Mouse (Mus musculus) forebrain, embryonic 16.5 days (tissue): ENCODE results near the gene Sema4a. TPM values are rescaled to one million over a fixed set of nuclear protein-coding genes. Genes with fewer than 3 reads are reported as not detected.

Experiments used
- ATAC-seq: fragments of 200-750 bp; cut with Nextera tagmentation; 2 replicates; pipeline ENCODE4 v1.8.0; 2017; ENCODE audit warnings: mild to moderate bottlenecking, moderate library complexity
- H3K27ac ChIP-seq: fragments of 300-500 bp; sonication (generic); 2 replicates; pipeline ENCODE4 v1.5.1; 2014; ENCODE audit warnings: low read length, control low read depth
- H3K27me3 ChIP-seq: fragments of 300-500 bp; sonication (generic); replicated peaks from 2 replicates; pipeline ENCODE4 v1.6.1; 2014; ENCODE audit warnings: low read length; ENCODE audit not compliant: control insufficient read depth, insufficient read depth
- H3K36me3 ChIP-seq: fragments of 300-500 bp; sonication (generic); 2 replicates; pipeline ENCODE4 v1.6.1; 2014; ENCODE audit not compliant: control insufficient read depth, insufficient read depth
- H3K4me1 ChIP-seq: fragments of 300-500 bp; sonication (generic); replicated peaks from 2 replicates; pipeline ENCODE4 v1.6.1; 2014; ENCODE audit warnings: low read length; ENCODE audit not compliant: control insufficient read depth, insufficient read depth
- H3K4me2 ChIP-seq: fragments of 300-500 bp; sonication (generic); 2 replicates; pipeline ENCODE4 v1.6.1; 2014; ENCODE audit warnings: mild to moderate bottlenecking, low read length, control low read depth
- H3K4me3 ChIP-seq: fragments of 300-500 bp; sonication (generic); replicated peaks from 2 replicates; pipeline ENCODE4 v1.5.1; 2014; ENCODE audit warnings: mild to moderate bottlenecking, low read length, control low read depth
- H3K9ac ChIP-seq: fragments of 300-500 bp; sonication (generic); replicated peaks from 2 replicates; pipeline ENCODE4 v1.6.1; 2014; ENCODE audit warnings: low read depth, low read length, control low read depth
- H3K9me3 ChIP-seq: fragments of 300-500 bp; sonication (generic); 2 replicates; pipeline ENCODE4 v1.6.1; 2016; ENCODE audit warnings: low read length; ENCODE audit not compliant: control insufficient read depth
- WGBS: fragments of 180-500 bp; shearing (Covaris S2); extraction: QIAGEN DNeasy Blood & Tissue Kit; methylation state at CpG from one replicate; pipeline ENCODE4 v1.1.7; 2014; 5-methylcytosine and 5-hydroxymethylcytosine counted together
- polyA plus RNA-seq: library from polyadenylated mRNA; unstranded; fragments of >200 nt; fragmentation: Nextera tagmentation; extraction: Ambion mirVana; gene quantifications from 2 replicates; pipeline ENCODE4 v1.2.1, GENCODE M21; 2015

Sema4a gene
- polyA plus RNA-seq, 1 experiment from 2014 or later = 25.8 TPM

DNA sequence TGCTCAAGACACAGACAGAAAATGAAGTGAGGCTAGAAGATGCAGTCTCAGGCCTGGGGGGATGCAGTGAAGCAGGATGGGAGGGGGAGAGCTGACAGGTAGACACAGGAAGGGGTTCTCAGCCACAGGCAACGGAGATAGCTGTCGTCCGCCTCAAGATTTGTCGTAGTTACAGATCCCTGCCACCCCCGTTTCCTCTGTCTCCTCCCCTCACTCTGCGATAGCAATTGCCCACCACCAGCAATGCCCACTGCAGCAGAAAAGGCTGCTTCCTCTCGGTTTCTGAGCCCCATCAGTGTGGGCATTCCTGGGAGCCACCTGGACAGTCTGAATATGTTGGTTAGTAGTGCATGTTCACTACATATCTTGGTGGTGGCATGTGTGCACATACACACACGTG, 7.6 kb downstream of the Sema4a start:
- no peaks in the 10 kb centered on the region for H3K36me3 ChIP-seq
- H3K27ac ChIP-seq = no peak overlapping the region
- H3K27me3 ChIP-seq = no peaks in the 10 kb centered on the region
- no peak overlapping the region for H3K4me2 ChIP-seq
- ATAC-seq = no peak
- H3K4me1 ChIP-seq = peaks cover 26% of the 10 kb centered on the region
- H3K9ac ChIP-seq = no peak overlapping the region
- no peaks in the 10 kb centered on the region for H3K9me3 ChIP-seq
- 70% methylated on average over 8 of the region's 8 CpGs for WGBS
- H3K4me3 ChIP-seq = no peak overlapping the region

GRCm38 (mm10) chr3:88452716-88453115, 8.3 kb downstream of the Sema4a start:
- Histone ChIP-seq H3K36me3 (no peaks in the 10 kb centered on the region), H3K27me3 (no peaks in the 10 kb centered on the region)

GRCm38 (mm10) chr3:88452246-88452645, 8.7 kb downstream of the Sema4a start:
- no peak for ATAC-seq
- Histone ChIP-seq H3K36me3 (no peaks in the 10 kb centered on the region), H3K27me3 (no peaks in the 10 kb centered on the region), H3K4me1 (peaks cover 15% of the 10 kb centered on the region), H3K9me3 (no peaks in the 10 kb centered on the region), H3K27ac (no peak overlapping the region), H3K4me3 (no peak overlapping the region), H3K9ac (no peak overlapping the region), H3K4me2 (no peak overlapping the region)
- WGBS = 77% methylated on average over 5 of the region's 5 CpGs

More at GRCm38 (mm10) chr3:88452716-88453115, 8.3 kb downstream of the Sema4a start:
- no peaks in the 10 kb centered on the region for H3K9me3 ChIP-seq
- H3K4me2 ChIP-seq = no peak overlapping the region
- H3K4me1 ChIP-seq = peaks cover 20% of the 10 kb centered on the region
- 83% methylated on average over 6 of the region's 6 CpGs for WGBS
- H3K27ac ChIP-seq = no peak overlapping the region
- no peak overlapping the region for H3K9ac ChIP-seq
- H3K4me3 ChIP-seq = no peak overlapping the region
- no peak for ATAC-seq

DNA sequence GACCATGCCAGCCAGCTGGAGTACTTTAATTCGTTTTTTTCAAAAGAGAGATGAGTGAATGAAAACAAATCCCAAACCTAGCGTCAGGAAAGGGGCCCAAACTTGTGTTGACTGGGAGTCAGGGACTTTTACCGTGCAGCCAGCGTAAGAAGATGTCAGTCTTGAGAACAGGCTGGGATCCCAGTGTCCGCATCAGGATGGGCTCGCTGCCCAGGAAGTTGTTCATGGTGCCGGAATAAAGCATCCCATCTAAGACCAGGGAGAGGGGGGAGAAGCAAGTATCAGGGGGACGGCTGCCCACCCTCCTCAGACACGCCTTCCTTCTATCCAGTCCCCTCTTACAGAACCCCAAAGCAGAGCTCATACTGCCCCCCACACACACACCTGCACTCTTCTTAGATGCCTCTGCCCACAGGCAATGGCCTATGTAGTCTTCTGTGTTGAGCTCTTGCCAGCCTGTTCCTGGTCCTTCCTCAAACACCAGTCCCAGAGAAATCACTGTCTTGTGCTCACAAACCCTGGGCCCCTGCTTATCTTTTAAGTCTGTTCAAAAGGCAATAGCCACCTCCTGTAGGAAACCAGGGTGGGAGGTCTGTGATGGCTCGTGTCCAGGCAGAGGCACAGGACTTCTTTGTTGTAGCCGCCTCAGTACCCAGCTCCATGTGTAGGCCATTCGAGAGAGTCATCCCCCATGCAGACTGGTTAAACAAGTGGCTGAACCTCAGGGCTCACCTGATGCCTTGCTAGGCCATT, 10.4 kb downstream of the Sema4a start:
- Histone ChIP-seq H3K4me2 (no peak overlapping the region), H3K27me3 (no peaks in the 10 kb centered on the region), H3K27ac (no peak overlapping the region), H3K4me1 (peaks cover 10% of the 10 kb centered on the region; the same call in 1 of the 2 replicates), H3K9me3 (no peaks in the 10 kb centered on the region), H3K4me3 (no peak overlapping the region), H3K36me3 (no peaks in the 10 kb centered on the region), H3K9ac (no peak overlapping the region)
- 61% methylated on average over 12 of the region's 12 CpGs for WGBS
- no peak for ATAC-seq

DNA sequence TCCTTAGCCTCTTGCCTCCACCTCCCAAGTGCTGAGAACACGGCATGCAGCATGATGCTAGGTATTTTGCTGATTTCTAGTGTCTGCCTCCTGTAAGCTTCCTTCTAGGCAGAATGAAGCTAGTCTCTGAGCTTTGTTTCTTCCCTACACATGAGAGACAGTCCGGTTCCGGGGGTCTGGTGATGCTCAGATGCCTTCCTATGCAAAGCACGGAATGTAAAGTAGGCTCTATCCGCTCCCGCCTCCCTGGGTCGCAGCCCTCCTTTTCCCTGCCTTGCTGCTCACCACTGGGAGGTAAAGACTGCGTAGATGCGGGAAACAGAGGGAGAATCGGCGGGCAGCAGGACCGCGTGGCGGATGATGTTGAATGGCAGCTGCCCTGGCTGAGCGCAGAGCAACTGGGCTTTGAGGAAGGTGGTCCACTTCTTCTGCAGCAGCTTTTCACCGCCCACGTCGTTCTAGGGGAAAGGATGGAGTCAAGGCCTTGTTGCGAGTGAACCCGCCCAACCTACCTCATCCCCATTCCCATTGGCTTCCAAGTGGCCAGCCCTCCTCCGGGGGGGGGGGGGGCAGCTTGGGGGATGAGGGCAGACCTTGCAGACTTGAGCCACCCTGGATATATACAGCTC, 11.5 kb downstream of the Sema4a start:
- Histone ChIP-seq H3K27ac (no peak overlapping the region), H3K9me3 (no peaks in the 10 kb centered on the region), H3K9ac (peak overlapping the region; percentile 38; the same call in 1 of the 2 replicates), H3K4me3 (peak overlapping the region; percentile 23), H3K4me1 (peaks cover 8% of the 10 kb centered on the region; the same call in 1 of the 2 replicates), H3K27me3 (no peaks in the 10 kb centered on the region), H3K4me2 (peak overlapping the region; percentile 44), H3K36me3 (no peaks in the 10 kb centered on the region)
- WGBS = 7% methylated on average over 21 of the region's 21 CpGs
- peak; percentile 62; the same call in 1 of the 2 replicates for ATAC-seq

GRCm38 (mm10) chr3:88448443-88448842, 12.5 kb downstream of the Sema4a start:
- Histone ChIP-seq H3K36me3 (no peaks in the 10 kb centered on the region), H3K9me3 (no peaks in the 10 kb centered on the region), H3K4me3 (no peak overlapping the region), H3K4me2 (no peak overlapping the region), H3K27me3 (no peaks in the 10 kb centered on the region), H3K4me1 (peaks cover 8% of the 10 kb centered on the region; the same call in 1 of the 2 replicates), H3K9ac (no peak overlapping the region), H3K27ac (no peak overlapping the region)
- no peak for ATAC-seq
- 93% methylated on average over 8 of the region's 8 CpGs for WGBS

DNA sequence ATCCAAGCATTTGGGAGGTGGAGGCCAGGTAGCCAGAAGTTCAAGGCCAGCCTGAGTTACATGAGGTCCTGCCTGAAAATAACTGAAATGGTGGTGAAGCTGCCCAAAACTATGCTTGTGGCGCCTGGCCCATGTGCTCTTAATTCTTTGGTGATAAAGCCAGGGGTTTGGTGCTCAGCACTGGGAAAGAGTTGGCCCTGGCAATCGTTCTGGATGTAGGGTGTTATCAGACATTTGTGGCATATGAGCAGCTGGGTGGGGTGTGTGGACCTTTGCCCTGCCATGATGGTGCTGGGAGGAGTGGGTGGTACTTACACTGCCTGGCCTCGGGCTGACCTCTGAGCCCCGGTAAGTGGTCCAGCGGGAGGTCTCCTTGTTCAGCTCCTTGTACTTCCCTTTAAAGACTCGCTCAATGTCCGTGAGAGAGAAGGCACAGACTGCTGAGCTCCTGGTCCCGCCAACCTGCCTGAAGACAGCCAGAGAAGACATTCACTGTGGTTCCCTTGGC, 13.3 kb downstream of the Sema4a start:
- no peak overlapping the region for H3K27ac ChIP-seq
- H3K36me3 ChIP-seq = no peaks in the 10 kb centered on the region
- no peak overlapping the region for H3K9ac ChIP-seq
- no peaks in the 10 kb centered on the region for H3K9me3 ChIP-seq
- H3K4me3 ChIP-seq = no peak overlapping the region
- no peak for ATAC-seq
- H3K4me1 ChIP-seq = peaks cover 8% of the 10 kb centered on the region; the same call in 1 of the 2 replicates
- H3K27me3 ChIP-seq = no peaks in the 10 kb centered on the region
- WGBS = 65% methylated on average over 8 of the region's 8 CpGs
- no peak overlapping the region for H3K4me2 ChIP-seq

DNA sequence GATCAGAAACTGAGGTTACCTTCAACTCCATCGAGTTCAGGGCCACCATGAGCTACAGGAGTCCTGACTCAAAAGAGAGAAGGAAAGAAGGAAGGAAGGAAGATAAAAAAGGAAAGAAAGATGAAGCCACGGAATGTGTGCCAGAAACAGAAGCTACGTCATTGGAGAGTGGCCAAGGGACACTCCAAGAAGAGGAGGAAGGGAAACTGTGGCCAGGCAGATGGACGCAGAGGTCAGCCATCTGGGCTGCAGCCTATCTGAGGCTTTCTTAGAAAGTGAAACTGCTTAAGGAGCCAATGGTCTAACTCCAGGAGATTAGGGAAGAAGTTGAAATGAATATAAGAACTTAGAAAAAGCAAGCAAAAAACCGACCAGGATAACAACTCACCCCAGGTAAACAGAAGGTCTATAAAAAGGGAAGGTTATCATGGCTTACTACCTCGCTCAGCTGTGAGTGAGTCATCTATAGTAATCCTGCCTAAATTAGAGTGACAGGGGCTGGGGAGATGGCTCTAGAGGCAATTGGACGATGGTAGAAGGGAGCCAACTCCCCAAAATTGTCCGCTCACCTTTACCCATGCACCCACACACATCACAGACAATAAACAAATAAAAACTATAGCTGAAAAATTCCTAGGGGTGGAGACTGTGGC, 14.4 kb downstream of the Sema4a start:
- H3K9ac ChIP-seq = no peak overlapping the region
- no peaks in the 10 kb centered on the region for H3K36me3 ChIP-seq
- H3K9me3 ChIP-seq = no peaks in the 10 kb centered on the region
- 0 out of 2 replicates have a peak, but pooled peaks cover 2% of the 10 kb centered on the region for H3K27me3 ChIP-seq
- no peak for ATAC-seq
- peaks cover 8% of the 10 kb centered on the region; the same call in 1 of the 2 replicates for H3K4me1 ChIP-seq
- H3K4me2 ChIP-seq = no peak overlapping the region
- no peak overlapping the region for H3K27ac ChIP-seq
- 86% methylated on average over 8 of the region's 8 CpGs for WGBS
- no peak overlapping the region for H3K4me3 ChIP-seq

DNA sequence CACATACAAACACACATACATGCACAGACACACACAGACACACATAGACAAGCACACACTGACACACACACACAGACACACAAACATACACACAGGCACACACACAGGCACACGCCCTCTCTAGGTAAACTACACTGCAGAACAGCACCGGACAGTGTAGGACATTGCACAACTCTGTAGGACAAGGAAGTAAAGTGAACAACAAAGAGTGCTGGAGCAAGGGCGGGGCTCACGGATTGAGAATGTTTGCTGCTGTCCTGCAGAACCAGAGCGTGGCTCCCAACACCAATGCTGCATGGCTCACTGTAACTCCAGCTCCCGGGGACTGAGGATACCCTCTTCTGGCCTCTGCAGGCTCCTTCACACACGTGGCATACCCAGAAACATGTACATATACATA, 18.1 kb downstream of the Sema4a start:
- 76% methylated on average over 7 of the region's 7 CpGs for WGBS
- peaks cover 1% of the 10 kb centered on the region; the same call in 1 of the 2 replicates for H3K36me3 ChIP-seq

More for the DNA sequence above, 18.1 kb downstream of the Sema4a start:
- H3K9me3 ChIP-seq = no peaks in the 10 kb centered on the region
- 0 out of 2 replicates have a peak, but pooled peaks cover 2% of the 10 kb centered on the region for H3K27me3 ChIP-seq
- no peak overlapping the region for H3K9ac ChIP-seq
- no peak overlapping the region for H3K4me3 ChIP-seq
- no peak overlapping the region for H3K27ac ChIP-seq
- H3K4me2 ChIP-seq = no peak overlapping the region
- peaks cover 5% of the 10 kb centered on the region; the same call in 1 of the 2 replicates for H3K4me1 ChIP-seq
- no peak for ATAC-seq
